Mouse (Mus musculus): ENCODE measurements around the gene Brpf1. TPM values are rescaled to one million over a fixed set of nuclear protein-coding genes. Genes with fewer than 3 reads are reported as not detected.

Gene Brpf1
- polyA plus RNA-seq, 1 experiment, result 24.2 TPM

- no peak overlapping the region for H3K27ac ChIP-seq (ENCODE audit: insufficient read depth, low read length)
- TF ChIP-seq POLR2A (IDR thresholded peaks at IDR 0.05; ENCODE audit: extremely low read depth, insufficient read depth, low read length), result no peak
- TF ChIP-seq CTCF (IDR thresholded peaks at IDR 0.05; ENCODE audit: extremely low read depth, insufficient read depth, low read length), result no peak
- no peak overlapping the region for H3K4me3 ChIP-seq (ENCODE audit: insufficient read depth, low read length)
- no peaks in the 10 kb centered on the region for H3K4me1 ChIP-seq (ENCODE audit: control insufficient read depth, insufficient read depth, low read length)
Observed at GRCm38 (mm10) chr6:113366639-113367038, 59.7 kb downstream of the Brpf1 start.

- TF ChIP-seq POLR2A (IDR thresholded peaks at IDR 0.05; ENCODE audit: extremely low read depth, insufficient read depth, low read length) (no peak), CTCF (IDR thresholded peaks at IDR 0.05; ENCODE audit: extremely low read depth, insufficient read depth, low read length) (no peak)
- Histone ChIP-seq H3K27ac (ENCODE audit: insufficient read depth, low read length) (no peak overlapping the region), H3K4me1 (ENCODE audit: control insufficient read depth, insufficient read depth, low read length) (no peaks in the 10 kb centered on the region), H3K4me3 (ENCODE audit: insufficient read depth, low read length) (no peak overlapping the region)
Observed at GRCm38 (mm10) chr6:113367574-113367973, 60.6 kb downstream of the Brpf1 start.

- Histone ChIP-seq H3K4me3 (ENCODE audit: insufficient read depth, low read length) (no peak overlapping the region), H3K27ac (ENCODE audit: insufficient read depth, low read length) (no peak overlapping the region), H3K4me1 (ENCODE audit: control insufficient read depth, insufficient read depth, low read length) (no peaks in the 10 kb centered on the region)
- TF ChIP-seq CTCF (IDR thresholded peaks at IDR 0.05; ENCODE audit: extremely low read depth, insufficient read depth, low read length) (no peak), POLR2A (IDR thresholded peaks at IDR 0.05; ENCODE audit: extremely low read depth, insufficient read depth, low read length) (no peak)
Observed at GRCm38 (mm10) chr6:113368124-113368523, 61.2 kb downstream of the Brpf1 start.

- H3K4me1 ChIP-seq (ENCODE audit: control insufficient read depth, insufficient read depth, low read length), result no peaks in the 10 kb centered on the region
- H3K4me3 ChIP-seq (ENCODE audit: insufficient read depth, low read length), result no peak overlapping the region
- TF ChIP-seq CTCF (IDR thresholded peaks at IDR 0.05; ENCODE audit: extremely low read depth, insufficient read depth, low read length), result no peak
- no peak for TF ChIP-seq POLR2A (IDR thresholded peaks at IDR 0.05; ENCODE audit: extremely low read depth, insufficient read depth, low read length)
- H3K27ac ChIP-seq (ENCODE audit: insufficient read depth, low read length), result no peak overlapping the region
Observed at GRCm38 (mm10) chr6:113368577-113368976, 61.6 kb downstream of the Brpf1 start.

GRCm38 (mm10) chr6:113370194-113370929, 63.4 kb downstream of the Brpf1 start:
- Histone ChIP-seq H3K4me3 (ENCODE audit: insufficient read depth, low read length) (no peak overlapping the region), H3K27ac (ENCODE audit: insufficient read depth, low read length) (no peak overlapping the region), H3K4me1 (ENCODE audit: control insufficient read depth, insufficient read depth, low read length) (no peaks in the 10 kb centered on the region)
- TF ChIP-seq POLR2A (IDR thresholded peaks at IDR 0.05; ENCODE audit: extremely low read depth, insufficient read depth, low read length) (no peak), CTCF (IDR thresholded peaks at IDR 0.05; ENCODE audit: extremely low read depth, insufficient read depth, low read length) (no peak)

- no peak overlapping the region for H3K4me3 ChIP-seq (ENCODE audit: insufficient read depth, low read length)
- peaks cover 3% of the 10 kb centered on the region; the same call in 1 of the 2 replicates for H3K4me1 ChIP-seq (ENCODE audit: control insufficient read depth, insufficient read depth, low read length)
- H3K27ac ChIP-seq (ENCODE audit: insufficient read depth, low read length), result no peak overlapping the region
- TF ChIP-seq CTCF (IDR thresholded peaks at IDR 0.05; ENCODE audit: extremely low read depth, insufficient read depth, low read length) (no peak), POLR2A (IDR thresholded peaks at IDR 0.05; ENCODE audit: extremely low read depth, insufficient read depth, low read length) (no peak)
Observed at GRCm38 (mm10) chr6:113373491-113373890, 66.6 kb downstream of the Brpf1 start.

Other genes starting within 250 kb of the Brpf1 start
- 53.2 and 56.8 TPM in 2 replicates for gene Setd5, start 229.8 kb upstream of the Brpf1 start, polyA plus RNA-seq (2012; rRNA removed)
- 58.6 and 61.5 TPM in 2 replicates for gene Lhfpl4, start 111.8 kb upstream of the Brpf1 start, polyA plus RNA-seq (2012; rRNA removed)
- gene Mtmr14, start 69.3 kb upstream of the Brpf1 start, polyA plus RNA-seq (2012; rRNA removed), result 22.0 and 23.2 TPM in 2 replicates
- gene Cpne9, start 24.8 kb upstream of the Brpf1 start, polyA plus RNA-seq (2012; rRNA removed), result 136 and 163 TPM in 2 replicates
- 13.7 and 14.3 TPM in 2 replicates for gene Ogg1, start 19.8 kb downstream of the Brpf1 start, polyA plus RNA-seq (2012; rRNA removed)
- 119 and 123 TPM in 2 replicates for gene Camk1, start 36.8 kb downstream of the Brpf1 start, polyA plus RNA-seq (2012; rRNA removed)
- 57.1 and 57.3 TPM in 2 replicates for gene Tada3, start 70.7 kb downstream of the Brpf1 start, polyA plus RNA-seq (2012; rRNA removed)
- 156 and 177 TPM in 2 replicates for gene Arpc4, start 71.0 kb downstream of the Brpf1 start, polyA plus RNA-seq (2012; rRNA removed)
- 22.4 and 26.0 TPM in 2 replicates for gene Ttll3, start 82.1 kb downstream of the Brpf1 start, polyA plus RNA-seq (2012; rRNA removed)
- gene Rpusd3, start 112.2 kb downstream of the Brpf1 start, polyA plus RNA-seq (2012; rRNA removed), result 37.0 and 38.6 TPM in 2 replicates
- gene Cidec, start 128.6 kb downstream of the Brpf1 start, polyA plus RNA-seq (2012; rRNA removed), result not detected in 2 replicates
- gene Jagn1, start 135.4 kb downstream of the Brpf1 start, polyA plus RNA-seq (2012; rRNA removed), result 51.8 and 54.0 TPM in 2 replicates
- gene Il17re, start 151.3 kb downstream of the Brpf1 start, polyA plus RNA-seq (2012; rRNA removed), result 0.42 and 0.75 TPM in 2 replicates
- 6.9 and 7.3 TPM in 2 replicates for gene Il17rc, start 164.3 kb downstream of the Brpf1 start, polyA plus RNA-seq (2012; rRNA removed)
- 60.2 and 62.8 TPM in 2 replicates for gene Creld1, start 176.2 kb downstream of the Brpf1 start, polyA plus RNA-seq (2012; rRNA removed)
- 46.2 and 46.3 TPM in 2 replicates for gene Prrt3, start 194.8 kb downstream of the Brpf1 start, polyA plus RNA-seq (2012; rRNA removed)
- 90.0 and 95.2 TPM in 2 replicates for gene Emc3, start 224.5 kb downstream of the Brpf1 start, polyA plus RNA-seq (2012; rRNA removed)
- 4.2 and 4.3 TPM in 2 replicates for gene Fancd2, start 224.5 kb downstream of the Brpf1 start, polyA plus RNA-seq (2012; rRNA removed)

Data from cortical plate, adult 2 months (tissue).